Mouse (Mus musculus): ENCODE results near the gene Fmnl3.

DNA sequence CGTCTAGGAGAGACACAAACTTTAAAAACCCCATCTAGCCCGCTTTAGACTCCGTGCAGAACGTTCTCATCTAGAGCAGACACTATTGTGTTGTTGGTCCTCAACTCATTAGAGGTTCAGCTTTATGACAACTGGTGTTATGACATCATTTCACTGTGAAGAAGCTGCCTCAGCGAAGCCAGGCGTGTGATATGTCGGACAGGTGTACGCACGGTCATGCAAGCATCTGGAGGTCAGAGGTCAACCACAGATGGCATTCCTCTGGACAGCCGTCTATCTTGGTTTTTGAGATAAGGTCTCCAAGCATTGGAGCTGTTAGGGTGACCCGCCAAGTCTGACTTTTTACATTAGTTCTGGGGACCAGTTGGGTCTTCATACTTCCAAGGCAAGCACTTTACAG, 79.7 kb downstream of the Fmnl3 start:
- TF ChIP-seq E2F4 (IDR thresholded peaks at IDR 0.05; ENCODE audit: borderline replicate concordance, low read depth, low read length) (no peak), UBTF (IDR thresholded peaks at IDR 0.05; ENCODE audit: borderline replicate concordance, insufficient read depth, low read depth, low read length) (no peak), JUND (IDR thresholded peaks at IDR 0.05; ENCODE audit: low read depth, low read length) (no peak), POLR2A (IDR thresholded peaks at IDR 0.05; ENCODE audit: control insufficient read depth in 1 of 2, insufficient read depth in 1 of 2, low read depth in 1 of 2, low read length in 2 of 2, poor library complexity in 1 of 2) (no peak), MAFK (IDR thresholded peaks at IDR 0.05; ENCODE audit: borderline replicate concordance, low read depth, low read length) (no peak), GATA1 (IDR thresholded peaks at IDR 0.05; ENCODE audit: low read depth, low read length) (no peak), MAZ (IDR thresholded peaks at IDR 0.05; ENCODE audit: low read depth, low read length) (no peak), GABPA (IDR thresholded peaks at IDR 0.05; ENCODE audit: low read depth, low read length) (no peak)
